ENCODE assay signal across 21 mouse cellular contexts in genomic region chr8:125704434-125704833, GRCm38 (mm10). TPM values are rescaled to one million over a fixed set of nuclear protein-coding genes. Genes with fewer than 3 reads are reported as not detected.
"Had no signal": no experiment of that assay in that cellular context is flagged by ENCODE, and none has a peak within 500 bp of the region (broad histone marks: within the 10 kb centered on the region; RNA-seq: fewer than 3 reads in every experiment).

No protein-coding gene starts in this region.

- H3K4me2 ChIP-seq: lung, embryonic 14.5 days; midbrain, embryonic 12.5 days; neural tube, embryonic 13.5 days; stomach, embryonic 15.5 days had no signal

- H3K36me3 ChIP-seq: midbrain, embryonic 10.5 days; midbrain, embryonic 12.5 days; neural tube, embryonic 13.5 days; stomach, embryonic 15.5 days had no signal

- DNase-seq: lung, adult 18-20 months; lung, embryonic 14.5 days; lung, postnatal 10 days; lung, postnatal 4 days; midbrain, embryonic 14.5 days; retina, postnatal 1 day; right cerebral cortex, adult 18-20 months; right cerebral cortex, postnatal 25 days; right cerebral cortex, postnatal 4 days; spleen, adult 18-20 months; thymus, adult 2 months; thymus, postnatal 25 days; thymus, postnatal 4 days had no signal

- H3K9me3 ChIP-seq: midbrain, embryonic 10.5 days; midbrain, embryonic 12.5 days; neural tube, embryonic 13.5 days; stomach, embryonic 15.5 days had no signal

- H3K4me3 ChIP-seq: midbrain, embryonic 10.5 days; midbrain, embryonic 12.5 days; myocyte; neural tube, embryonic 13.5 days; stomach, embryonic 15.5 days had no signal

- H3K9ac ChIP-seq: liver, embryonic 14.5 days; lung, embryonic 14.5 days; midbrain, embryonic 12.5 days; neural tube, embryonic 13.5 days; stomach, embryonic 15.5 days had no signal

- H3K4me1 ChIP-seq: stomach, embryonic 15.5 days had no signal

- ATAC-seq: midbrain, embryonic 16.5 days had no signal

- H3K27me3 ChIP-seq: midbrain, embryonic 12.5 days; neural tube, embryonic 13.5 days; stomach, embryonic 15.5 days had no signal

- H3K27ac ChIP-seq: liver, embryonic 14.5 days; midbrain, embryonic 10.5 days; midbrain, embryonic 12.5 days; neural tube, embryonic 13.5 days; stomach, embryonic 15.5 days; stomach, postnatal 0 days had no signal

RNA-seq across cellular contexts. Expression of gene Map10, which starts 34.8 kb away (rescaled TPM):
- polyA plus RNA-seq: myocyte had no signal
